Mouse (Mus musculus): ENCODE data around the gene Akr1b3. TPM values are rescaled to one million over a fixed set of nuclear protein-coding genes. Genes with fewer than 3 reads are reported as not detected.

Gene Akr1b3
- polyA plus RNA-seq, 1 experiment from 2014 or later: 120 TPM

DNA sequence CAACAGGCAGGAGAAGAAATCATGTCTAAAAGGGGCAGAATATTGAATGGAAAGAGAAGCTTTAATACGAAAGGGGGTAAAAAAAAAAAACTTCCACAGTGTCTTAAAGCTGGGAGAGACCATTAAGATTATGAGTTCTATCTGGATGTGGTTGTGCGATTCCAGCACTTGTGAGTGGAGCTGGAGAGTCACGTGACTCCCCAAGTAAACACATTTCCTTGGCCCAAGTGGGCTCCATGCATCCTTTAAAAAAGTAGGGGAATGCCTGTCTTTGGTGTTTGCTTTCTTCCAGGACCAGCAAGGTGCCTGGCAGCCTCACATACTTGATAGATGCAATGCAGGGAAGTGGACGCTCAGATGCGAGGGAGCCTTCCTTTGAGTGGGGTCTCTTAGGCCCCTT is 38.9 kb downstream of the Akr1b3 start:
- H3K27me3 ChIP-seq (ENCODE audit: control insufficient read depth, insufficient read depth, low read depth, low read length): no peaks in the 10 kb centered on the region
- ATAC-seq (ENCODE audit: low read depth): no peak
- no peaks in the 10 kb centered on the region for H3K9me3 ChIP-seq (ENCODE audit: control insufficient read depth, low read length)
- 48% methylated on average over 5 of the region's 5 CpGs for WGBS
- H3K36me3 ChIP-seq (ENCODE audit: control insufficient read depth, insufficient read depth, low read length): no peaks in the 10 kb centered on the region
- no peak overlapping the region for H3K4me2 ChIP-seq (ENCODE audit: low read depth, low read length)
- H3K4me1 ChIP-seq (replicated peaks; ENCODE audit: control insufficient read depth, insufficient read depth, low read length): no peaks in the 10 kb centered on the region
- H3K27ac ChIP-seq (ENCODE audit: low read length): no peak overlapping the region
- no peak overlapping the region for H3K4me3 ChIP-seq (ENCODE audit: low read length)
- H3K9ac ChIP-seq (ENCODE audit: low read length): no peak overlapping the region

DNA sequence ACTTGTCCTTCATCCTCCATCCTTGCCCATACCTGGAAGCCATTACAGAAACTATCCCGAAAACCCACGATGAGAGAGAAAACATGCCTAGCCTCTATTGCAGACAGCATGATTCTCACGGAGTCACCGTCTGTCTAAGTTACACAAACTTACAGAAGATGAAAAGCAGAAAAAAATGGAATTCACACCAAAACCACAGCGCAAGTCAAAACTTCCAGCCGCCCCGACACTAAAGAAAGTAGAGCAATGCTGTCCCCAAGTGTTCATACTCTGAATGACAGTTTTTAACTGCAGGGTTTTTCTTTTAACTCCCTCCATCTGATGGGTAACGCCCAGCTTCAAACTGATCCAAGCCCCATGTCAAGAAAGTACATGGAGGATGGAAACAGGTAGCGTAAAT is 39.6 kb downstream of the Akr1b3 start:
- H3K9ac ChIP-seq (ENCODE audit: low read length): no peak overlapping the region
- no peaks in the 10 kb centered on the region for H3K9me3 ChIP-seq (ENCODE audit: control insufficient read depth, low read length)
- H3K27ac ChIP-seq (ENCODE audit: low read length): no peak overlapping the region
- no peak overlapping the region for H3K4me3 ChIP-seq (ENCODE audit: low read length)
- H3K27me3 ChIP-seq (ENCODE audit: control insufficient read depth, insufficient read depth, low read depth, low read length): no peaks in the 10 kb centered on the region
- no peaks in the 10 kb centered on the region for H3K4me1 ChIP-seq (replicated peaks; ENCODE audit: control insufficient read depth, insufficient read depth, low read length)
- WGBS: 19% methylated on average over 9 of the region's 9 CpGs
- H3K4me2 ChIP-seq (ENCODE audit: low read depth, low read length): no peak overlapping the region
- ATAC-seq (ENCODE audit: low read depth): no peak
- H3K36me3 ChIP-seq (ENCODE audit: control insufficient read depth, insufficient read depth, low read length): no peaks in the 10 kb centered on the region

DNA sequence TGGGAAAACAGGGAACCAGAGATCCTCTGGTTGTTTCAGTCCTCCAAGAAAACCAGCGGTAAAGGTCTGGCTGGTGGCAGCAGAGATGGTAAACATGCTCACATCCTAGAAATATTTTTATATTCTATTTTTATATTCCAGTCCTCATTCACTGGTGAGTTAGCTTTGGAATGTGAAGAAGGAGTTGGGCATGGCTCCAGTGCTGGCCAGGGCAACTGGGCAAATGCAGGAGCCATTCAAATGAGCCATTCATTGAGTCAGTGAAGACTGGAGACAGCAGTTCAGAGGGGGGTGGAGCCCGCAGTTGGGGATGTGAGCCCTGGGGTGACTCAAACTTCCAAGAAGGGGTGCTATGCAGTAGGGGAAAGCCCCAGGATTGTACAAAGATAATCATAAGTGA is 42.9 kb downstream of the Akr1b3 start:
- WGBS: 67% methylated on average over 2 of the region's 2 CpGs
- H3K9me3 ChIP-seq (ENCODE audit: control insufficient read depth, low read length): no peaks in the 10 kb centered on the region
- no peak overlapping the region for H3K9ac ChIP-seq (ENCODE audit: low read length)
- peak overlapping the region; percentile 5; the same call in 1 of the 2 replicates for H3K27ac ChIP-seq (ENCODE audit: low read length)
- no peaks in the 10 kb centered on the region for H3K36me3 ChIP-seq (ENCODE audit: control insufficient read depth, insufficient read depth, low read length)
- H3K27me3 ChIP-seq (ENCODE audit: control insufficient read depth, insufficient read depth, low read depth, low read length): no peaks in the 10 kb centered on the region
- H3K4me1 ChIP-seq (replicated peaks; ENCODE audit: control insufficient read depth, insufficient read depth, low read length): no peaks in the 10 kb centered on the region
- H3K4me3 ChIP-seq (ENCODE audit: low read length): no peak overlapping the region
- H3K4me2 ChIP-seq (ENCODE audit: low read depth, low read length): no peak overlapping the region
- ATAC-seq (ENCODE audit: low read depth): peak; percentile 31; the same call in 1 of the 2 replicates

DNA sequence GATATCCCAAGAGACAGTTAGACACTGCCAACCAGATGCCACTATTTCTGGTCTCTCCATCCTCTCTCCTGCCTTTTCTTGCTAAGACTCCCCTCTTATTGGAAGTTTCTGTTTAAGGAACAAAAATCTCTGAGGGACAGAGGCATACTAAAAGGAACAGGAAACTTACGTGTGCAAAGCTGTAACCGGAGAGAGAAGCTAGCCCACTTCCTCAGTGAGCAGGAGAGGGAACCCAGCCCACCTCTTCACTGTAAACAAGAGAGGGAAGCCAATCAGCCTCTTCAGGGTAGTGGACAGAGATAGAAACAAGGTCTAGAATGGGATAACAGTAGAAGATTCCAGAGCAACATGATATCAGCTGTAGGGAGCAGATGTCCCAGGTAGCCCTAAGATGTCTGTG is 44.2 kb downstream of the Akr1b3 start:
- no peaks in the 10 kb centered on the region for H3K4me1 ChIP-seq (replicated peaks; ENCODE audit: control insufficient read depth, insufficient read depth, low read length)
- H3K36me3 ChIP-seq (ENCODE audit: control insufficient read depth, insufficient read depth, low read length): no peaks in the 10 kb centered on the region
- no peak for ATAC-seq (ENCODE audit: low read depth)
- WGBS: 65% methylated on average over 2 of the region's 2 CpGs
- H3K9me3 ChIP-seq (ENCODE audit: control insufficient read depth, low read length): no peaks in the 10 kb centered on the region
- no peaks in the 10 kb centered on the region for H3K27me3 ChIP-seq (ENCODE audit: control insufficient read depth, insufficient read depth, low read depth, low read length)
- no peak overlapping the region for H3K4me2 ChIP-seq (ENCODE audit: low read depth, low read length)
- H3K27ac ChIP-seq (ENCODE audit: low read length): no peak overlapping the region
- H3K9ac ChIP-seq (ENCODE audit: low read length): no peak overlapping the region
- no peak overlapping the region for H3K4me3 ChIP-seq (ENCODE audit: low read length)

DNA sequence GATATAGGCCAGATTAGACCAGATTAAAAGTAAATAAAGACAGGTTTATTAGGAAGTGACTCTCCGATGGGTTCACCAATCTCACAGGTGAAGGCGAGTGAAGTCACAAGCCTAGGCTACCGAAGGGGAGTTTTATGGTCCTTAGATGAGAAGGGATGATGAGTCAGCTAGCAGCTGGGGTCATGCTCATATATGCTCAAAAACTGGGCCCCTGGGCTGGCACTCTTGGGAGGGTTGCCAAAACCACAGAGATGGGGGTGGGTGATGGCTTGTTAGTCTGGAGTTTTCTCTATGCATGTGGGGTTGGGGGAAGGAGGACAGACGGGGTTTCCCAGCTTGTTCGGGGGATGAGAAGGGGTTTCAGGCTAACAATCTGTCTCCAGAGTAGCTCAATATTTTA is 44.8 kb downstream of the Akr1b3 start:
- H3K4me2 ChIP-seq (ENCODE audit: low read depth, low read length): no peak overlapping the region
- no peak for ATAC-seq (ENCODE audit: low read depth)
- no peak overlapping the region for H3K9ac ChIP-seq (ENCODE audit: low read length)
- 85% methylated on average over 5 of the region's 5 CpGs for WGBS
- H3K27me3 ChIP-seq (ENCODE audit: control insufficient read depth, insufficient read depth, low read depth, low read length): no peaks in the 10 kb centered on the region
- H3K4me1 ChIP-seq (replicated peaks; ENCODE audit: control insufficient read depth, insufficient read depth, low read length): no peaks in the 10 kb centered on the region
- H3K27ac ChIP-seq (ENCODE audit: low read length): no peak overlapping the region
- no peaks in the 10 kb centered on the region for H3K9me3 ChIP-seq (ENCODE audit: control insufficient read depth, low read length)
- no peak overlapping the region for H3K4me3 ChIP-seq (ENCODE audit: low read length)
- H3K36me3 ChIP-seq (ENCODE audit: control insufficient read depth, insufficient read depth, low read length): no peaks in the 10 kb centered on the region

DNA sequence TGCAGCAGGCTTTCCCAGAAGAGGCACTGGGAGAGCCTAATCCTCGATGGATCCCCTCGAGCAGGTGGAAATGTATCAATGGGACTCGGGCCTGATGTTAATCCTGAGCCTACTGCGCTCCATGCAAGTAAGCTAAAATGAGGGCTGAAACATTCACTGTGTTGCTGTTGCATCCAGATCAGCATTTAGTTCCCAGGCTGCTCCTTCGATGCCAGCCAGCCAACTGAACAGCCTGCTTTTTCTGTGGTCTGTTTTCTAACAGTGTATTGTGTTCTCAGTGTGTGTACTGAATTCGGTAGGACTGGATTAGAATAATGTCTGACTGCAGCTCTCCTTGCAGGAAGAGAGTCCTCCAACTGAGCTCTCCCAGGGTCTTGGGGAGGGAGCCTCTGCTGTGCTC is 46.6 kb downstream of the Akr1b3 start:
- no peaks in the 10 kb centered on the region for H3K36me3 ChIP-seq (ENCODE audit: control insufficient read depth, insufficient read depth, low read length)
- H3K9ac ChIP-seq (ENCODE audit: low read length): no peak overlapping the region
- H3K27me3 ChIP-seq (ENCODE audit: control insufficient read depth, insufficient read depth, low read depth, low read length): no peaks in the 10 kb centered on the region
- ATAC-seq (ENCODE audit: low read depth): no peak
- no peaks in the 10 kb centered on the region for H3K4me1 ChIP-seq (replicated peaks; ENCODE audit: control insufficient read depth, insufficient read depth, low read length)
- no peak overlapping the region for H3K4me2 ChIP-seq (ENCODE audit: low read depth, low read length)
- H3K9me3 ChIP-seq (ENCODE audit: control insufficient read depth, low read length): no peaks in the 10 kb centered on the region
- whole genome bisulfite sequencing: 66% methylated on average over 6 of the region's 6 CpGs
- H3K4me3 ChIP-seq (ENCODE audit: low read length): no peak overlapping the region
- no peak overlapping the region for H3K27ac ChIP-seq (ENCODE audit: low read length)

DNA sequence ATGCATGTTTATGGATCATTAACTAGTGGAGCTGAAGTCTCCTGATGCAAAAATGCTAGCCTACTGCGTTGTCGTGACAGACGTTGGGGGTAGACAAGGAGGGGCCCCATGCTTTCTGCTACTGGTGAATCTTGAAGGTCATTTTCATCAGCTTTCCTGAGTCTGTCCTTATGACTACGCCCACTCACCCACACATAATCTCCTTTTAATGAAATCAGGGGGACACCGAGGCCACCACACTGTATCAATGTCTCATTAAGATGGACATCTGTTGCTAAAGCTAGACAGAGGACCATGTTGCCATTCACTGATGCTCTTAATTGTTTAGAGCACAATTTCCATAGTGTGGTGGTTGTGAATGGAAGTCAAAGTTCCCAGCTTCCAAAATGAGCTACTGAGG is 58.7 kb downstream of the Akr1b3 start:
- Histone ChIP-seq H3K4me3 (ENCODE audit: low read length) (no peak overlapping the region), H3K4me1 (replicated peaks; ENCODE audit: control insufficient read depth, insufficient read depth, low read length) (no peaks in the 10 kb centered on the region), H3K27ac (ENCODE audit: low read length) (no peak overlapping the region), H3K27me3 (ENCODE audit: control insufficient read depth, insufficient read depth, low read depth, low read length) (no peaks in the 10 kb centered on the region), H3K36me3 (ENCODE audit: control insufficient read depth, insufficient read depth, low read length) (no peaks in the 10 kb centered on the region), H3K9me3 (ENCODE audit: control insufficient read depth, low read length) (peaks cover 3% of the 10 kb centered on the region), H3K4me2 (ENCODE audit: low read depth, low read length) (no peak overlapping the region), H3K9ac (ENCODE audit: low read length) (no peak overlapping the region)
- no peak for ATAC-seq (ENCODE audit: low read depth)
- WGBS: 78% methylated on average over 5 of the region's 5 CpGs

Other genes starting within 250 kb of the Akr1b3 start
- 58.7 and 60.1 TPM in 2 replicates for gene Slc35b4, start 140.4 kb downstream of the Akr1b3 start, polyA plus RNA-seq (2015; fragmentation: Nextera tagmentation; extraction: Ambion mirVana)
- 7.5 and 8.2 TPM in 2 replicates for gene Akr1b8, start 36.6 kb upstream of the Akr1b3 start, polyA plus RNA-seq (2015; fragmentation: Nextera tagmentation; extraction: Ambion mirVana)
- gene Akr1b10, start 66.7 kb upstream of the Akr1b3 start, polyA plus RNA-seq (2015; fragmentation: Nextera tagmentation; extraction: Ambion mirVana): 25.3 and 28.2 TPM in 2 replicates
- 0.38 TPM in 1 of 2 replicates, not detected in the other for gene Akr1b7, start 94.9 kb upstream of the Akr1b3 start, polyA plus RNA-seq (2015; fragmentation: Nextera tagmentation; extraction: Ambion mirVana)
- gene Bpgm, start 158.7 kb upstream of the Akr1b3 start, polyA plus RNA-seq (2015; fragmentation: Nextera tagmentation; extraction: Ambion mirVana): 65.1 and 69.4 TPM in 2 replicates